Mouse (Mus musculus) inflammation-experienced regulatory T-cells, adult 16 weeks (primary cell): ENCODE measurements around the gene Tmem150a. TPM values are rescaled to one million over a fixed set of nuclear protein-coding genes. Genes with fewer than 3 reads are reported as not detected.

ENCODE experiments used
- polyA plus RNA-seq: library from polyadenylated mRNA; unstranded; fragments of 100-300 nt; shearing (Covaris generic); gene quantifications from one replicate; pipeline ENCODE4 v1.2.1, GENCODE M21; 2017

The Tmem150a gene
- polyA plus RNA-seq = 0.59 TPM

GRCm38 (mm10) chr6:72355066-72355911 lies at the start of gene Tmem150a:
TSS of gene Tmem150a (plus strand) at chr6:72355447.

DNA sequence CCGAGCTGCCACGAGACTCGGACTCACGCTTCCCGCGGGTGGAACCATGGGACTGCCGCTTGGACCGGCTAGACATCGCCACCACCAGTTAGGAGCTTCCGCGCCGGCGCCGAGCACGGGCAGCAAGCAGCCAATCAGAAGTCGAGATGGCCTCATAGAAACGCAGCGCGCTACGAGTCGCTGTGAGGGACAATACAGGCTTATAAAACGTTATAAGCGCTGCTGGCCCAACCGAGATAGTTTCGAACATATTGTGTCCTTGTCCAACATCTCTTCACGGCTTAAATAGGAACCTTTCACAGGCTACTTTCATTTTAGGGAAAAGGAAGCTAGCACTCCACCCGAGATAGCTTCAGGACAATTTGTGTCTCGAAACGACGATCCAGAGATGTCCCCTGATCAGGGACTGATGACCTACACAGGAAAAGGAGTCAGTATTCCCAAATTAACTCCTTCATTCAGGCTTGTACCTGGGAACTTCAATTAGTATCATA lies 10.1 kb upstream of the Tmem150a start, which contains the start of gene Usp39:
Gene Usp39, minus strand, starts transcription at position 111 of the 494 bp plus-strand sequence.

DNA sequence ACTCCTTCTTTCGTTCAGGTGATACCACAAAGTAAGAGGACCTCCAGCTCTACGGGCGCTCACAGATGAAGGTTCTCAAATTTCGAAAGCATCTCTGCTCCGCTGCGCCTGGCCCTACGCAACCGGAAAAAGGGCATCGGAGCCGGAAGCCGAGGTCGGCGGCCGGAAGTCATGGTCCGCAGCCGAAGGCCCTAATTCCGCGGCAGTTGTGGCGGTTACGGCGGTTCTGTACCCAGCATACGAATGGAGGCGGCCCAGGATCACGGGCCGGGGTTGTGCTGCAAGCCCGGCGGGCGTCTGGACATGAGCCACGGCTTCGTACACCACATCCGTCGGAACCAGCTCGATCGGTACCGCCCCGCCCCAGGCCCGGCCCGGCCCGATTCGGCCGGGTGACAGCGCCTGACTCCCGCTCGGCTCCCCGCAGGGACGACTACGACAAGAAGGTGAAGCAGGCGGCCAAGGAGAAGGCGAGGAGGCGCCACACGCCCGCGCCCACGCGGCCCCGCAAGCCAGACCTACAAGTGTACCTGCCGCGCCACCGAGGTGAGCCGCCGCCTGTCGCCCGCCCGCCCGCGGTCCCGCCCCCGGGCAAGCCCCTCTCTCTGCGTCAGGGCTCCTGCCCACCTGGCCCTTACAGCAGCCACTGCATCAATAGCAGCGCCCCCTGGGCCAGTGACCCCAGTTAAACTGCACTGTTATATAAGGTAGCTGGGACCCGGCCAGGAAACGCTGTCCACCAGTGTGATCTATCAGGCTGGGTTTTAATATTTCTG lies 7.9 kb upstream of the Tmem150a start, which contains the start of gene 0610030E20Rik:
Gene 0610030E20Rik, plus strand, starts transcription at position 152 of the 776 bp plus-strand sequence.

DNA sequence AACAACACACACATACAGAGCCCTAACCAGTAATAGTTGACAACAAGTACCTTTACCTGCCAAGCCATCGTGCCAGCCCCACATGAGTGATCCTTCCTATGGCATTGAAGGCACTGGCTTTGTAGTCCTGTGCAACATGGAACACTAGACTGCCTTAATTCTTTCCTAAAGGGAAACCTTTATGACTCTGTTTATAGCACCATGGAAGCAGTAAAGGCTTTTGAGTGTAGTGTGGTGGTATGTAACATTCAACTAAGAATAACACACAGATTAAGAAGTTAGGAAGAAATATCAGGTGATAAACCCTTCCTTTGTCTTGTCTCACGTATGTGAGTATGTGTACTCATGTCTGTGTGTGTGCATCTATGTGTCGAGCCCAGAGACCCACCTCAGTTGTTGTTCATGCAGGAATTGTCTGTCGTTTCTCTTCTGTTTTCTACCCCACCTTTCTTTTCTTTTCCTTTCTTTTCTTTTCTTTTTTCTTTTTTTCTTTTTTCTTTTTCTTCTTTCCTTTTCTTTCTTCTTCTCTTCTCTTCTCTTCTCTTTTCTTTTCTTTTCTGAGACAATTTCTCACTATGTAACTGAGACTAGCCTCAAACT lies 11.7 kb downstream of the Tmem150a start, which contains the start of gene Rnf181:
Gene Rnf181, minus strand, starts transcription at position 113 of the 600 bp plus-strand sequence.

GRCm38 (mm10) chr6:72380131-72380770 lies 25.0 kb downstream of the Tmem150a start, which contains the start of gene Vamp5:
TSS of gene Vamp5 (minus strand) at chr6:72380468.

GRCm38 (mm10) chr6:72389941-72390771 lies 34.9 kb downstream of the Tmem150a start, which contains the start of gene Vamp8:
TSS of gene Vamp8 (minus strand) at chr6:72390703.

Other genes starting within 250 kb of the Tmem150a start
- not detected for gene Atoh8, start 119.9 kb upstream of the Tmem150a start, polyA plus RNA-seq
- gene Sftpb, start 50.8 kb upstream of the Tmem150a start, polyA plus RNA-seq = not detected
- 26.7 TPM for gene Usp39, start 10.3 kb upstream of the Tmem150a start, polyA plus RNA-seq
- 45.7 TPM for gene 0610030E20Rik, start 8.1 kb upstream of the Tmem150a start, polyA plus RNA-seq
- 157 TPM for gene Rnf181, start 11.5 kb downstream of the Tmem150a start, polyA plus RNA-seq
- 64.9 TPM for gene Vamp5, start 25.0 kb downstream of the Tmem150a start, polyA plus RNA-seq
- 303 TPM for gene Vamp8, start 35.3 kb downstream of the Tmem150a start, polyA plus RNA-seq
- 12.6 TPM for gene Ggcx, start 58.9 kb downstream of the Tmem150a start, polyA plus RNA-seq
- gene Mat2a, start 84.1 kb downstream of the Tmem150a start, polyA plus RNA-seq = 449 TPM
- gene Sh2d6, start 166.3 kb downstream of the Tmem150a start, polyA plus RNA-seq = not detected
- gene Capg, start 188.9 kb downstream of the Tmem150a start, polyA plus RNA-seq = 621 TPM
- 25.9 TPM for gene Elmod3, start 243.0 kb downstream of the Tmem150a start, polyA plus RNA-seq
- gene Retsat, start 243.0 kb downstream of the Tmem150a start, polyA plus RNA-seq = 5.3 TPM